Mouse (Mus musculus) common myeloid progenitor, adult 5-6 weeks (primary cell): ENCODE data around the gene Mylk. TPM values are rescaled to one million over a fixed set of nuclear protein-coding genes. Genes with fewer than 3 reads are reported as not detected.

Source experiments
- ATAC-seq: replicated peaks from 2 replicates; pipeline ENCODE4 v1.8.0; 2016; ENCODE audit warnings: low read depth, mild to moderate bottlenecking, moderate TSS enrichment, inconsistent platforms; ENCODE audit not compliant: poor library complexity, severe bottlenecking
- total RNA-seq: library from RNA; stranded (forward); fragments of 200-1000, 187-1606 nt; gene quantifications from 2 replicates; pipeline ENCODE4 v1.2.3, GENCODE M21; 2017

The Mylk gene
- total RNA-seq, 1 experiment from 2014 or later: 9.3 TPM

- no peak for ATAC-seq
Measured at GRCm38 (mm10) chr16:34839004-34839703, 94.1 kb downstream of the Mylk start.

GRCm38 (mm10) chr16:34839704-34840331 lies 94.8 kb downstream of the Mylk start:
- ATAC-seq: no peak

- no peak for ATAC-seq
Measured at GRCm38 (mm10) chr16:34844783-34845182, 99.8 kb downstream of the Mylk start.

- ATAC-seq: 0 out of 2 replicates have a peak, but pooled peaks have one; percentile 15
Measured at GRCm38 (mm10) chr16:34847638-34848037, 102.6 kb downstream of the Mylk start.

- ATAC-seq: no peak
Measured at GRCm38 (mm10) chr16:34854066-34854465, 109.1 kb downstream of the Mylk start.

- ATAC-seq: 0 out of 2 replicates have a peak, but pooled peaks have one; percentile 22
Measured at GRCm38 (mm10) chr16:34855136-34855535, 110.1 kb downstream of the Mylk start.

- no peak for ATAC-seq
Measured at GRCm38 (mm10) chr16:34855751-34856150, 110.7 kb downstream of the Mylk start.

- ATAC-seq: no peak
Measured at GRCm38 (mm10) chr16:34857631-34858030, 112.6 kb downstream of the Mylk start.

GRCm38 (mm10) chr16:34860761-34861160 lies 115.8 kb downstream of the Mylk start:
- no peak for ATAC-seq

- no peak for ATAC-seq
Measured at GRCm38 (mm10) chr16:34861744-34862365, 116.8 kb downstream of the Mylk start.

- no peak for ATAC-seq
Measured at GRCm38 (mm10) chr16:34865373-34865772, 120.4 kb downstream of the Mylk start.

GRCm38 (mm10) chr16:34867217-34867616 lies 122.2 kb downstream of the Mylk start:
- no peak for ATAC-seq

GRCm38 (mm10) chr16:34880031-34880778 lies 135.2 kb downstream of the Mylk start:
- no peak for ATAC-seq

- ATAC-seq: no peak
Measured at GRCm38 (mm10) chr16:34880815-34881214, 135.8 kb downstream of the Mylk start.

- no peak for ATAC-seq
Measured at GRCm38 (mm10) chr16:34887037-34887436, 142.0 kb downstream of the Mylk start.

- no peak for ATAC-seq
Measured at GRCm38 (mm10) chr16:34894016-34894415, 149.0 kb downstream of the Mylk start.

GRCm38 (mm10) chr16:34895916-34896315 lies 150.9 kb downstream of the Mylk start:
- ATAC-seq: no peak

- ATAC-seq: no peak
Measured at GRCm38 (mm10) chr16:34896996-34897395, 152.0 kb downstream of the Mylk start.

GRCm38 (mm10) chr16:34898057-34898789 lies 153.2 kb downstream of the Mylk start:
- ATAC-seq: no peak
